Mouse (Mus musculus) adrenal gland, postnatal 25 days (tissue): ENCODE results near the gene Tbc1d13. TPM values are rescaled to one million over a fixed set of nuclear protein-coding genes. Genes with fewer than 3 reads are reported as not detected.
"Not testable (repeated sequence)": the region's sequence is repeated elsewhere in the genome, so short reads cannot be mapped to it uniquely, and the experiment has no call there.

Experiments used
- DNase-seq: peaks from one replicate; pipeline ENCODE4 v3.0.0; 2021; ENCODE audit warnings: mixed read lengths
- total RNA-seq: library from RNA; stranded (reverse); gene quantifications from 2 replicates; pipeline ENCODE4 v1.2.3, GENCODE M21; 2021

Gene Tbc1d13
- total RNA-seq, 1 experiment from 2014 or later = 71.3 TPM

DNA sequence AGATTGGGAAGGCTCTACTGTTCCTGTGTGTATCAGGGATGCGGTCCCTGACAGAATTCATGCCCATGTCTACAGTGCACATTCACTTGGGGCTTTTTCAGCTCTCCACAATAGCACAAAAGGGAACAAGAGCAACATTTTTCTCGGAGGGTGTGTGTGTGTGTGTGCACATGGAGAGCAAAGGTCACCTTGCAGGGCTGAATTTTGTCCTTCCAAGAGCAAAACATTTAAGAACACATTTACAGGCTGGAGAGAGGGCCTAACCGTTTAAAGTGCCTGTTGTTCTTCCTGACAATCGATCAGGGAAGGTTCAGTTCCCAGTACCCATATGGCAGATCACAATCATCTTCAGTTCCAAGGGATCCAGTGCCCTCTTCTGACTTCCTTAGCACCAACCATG is 3.4 kb upstream of the Tbc1d13 start:
- DNase-seq = no peak

DNA sequence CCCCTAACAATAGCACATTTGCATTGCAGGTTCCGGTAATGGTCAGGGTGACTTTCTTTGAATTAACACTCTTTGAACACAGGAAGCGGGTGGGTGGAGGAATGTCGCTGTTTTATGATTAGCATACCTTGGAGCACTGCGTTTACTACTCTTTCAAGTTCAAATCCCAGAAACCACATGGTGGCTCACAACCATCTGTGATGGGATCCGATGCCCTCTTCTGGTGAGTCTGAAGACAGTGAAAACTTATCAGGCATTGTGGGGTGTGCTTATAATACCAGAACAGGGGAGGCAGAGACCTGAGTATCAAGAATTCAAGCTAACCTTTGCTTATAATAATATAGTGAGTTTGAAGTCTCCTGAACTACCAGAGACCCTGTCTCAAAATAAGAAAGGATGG is 2.3 kb upstream of the Tbc1d13 start:
- DNase-seq = not testable (repeated sequence)

GRCm38 (mm10) chr2:30132801-30133612 is 539 bp upstream of the Tbc1d13 start:
- no peak for DNase-seq

DNA sequence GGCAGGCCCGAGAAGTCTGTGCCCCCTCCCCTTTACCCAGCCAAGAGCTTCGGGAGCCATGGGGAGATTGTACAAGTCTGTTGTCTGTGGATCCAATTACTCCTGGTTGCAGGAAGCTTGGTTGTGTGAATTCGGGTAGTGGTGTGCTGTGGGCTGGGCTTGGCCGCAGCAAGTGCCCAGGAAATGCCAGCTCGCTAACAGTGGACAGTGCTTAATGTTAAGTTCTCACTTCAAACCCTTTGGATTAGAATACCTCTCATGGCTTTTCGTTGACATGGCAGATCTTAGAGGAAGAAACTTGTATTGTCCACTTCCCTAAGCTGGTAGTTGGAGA is 799 bp downstream of the Tbc1d13 start:
- no peak for DNase-seq

GRCm38 (mm10) chr2:30134928-30135620 is 1.5 kb downstream of the Tbc1d13 start:
- no peak for DNase-seq

DNA sequence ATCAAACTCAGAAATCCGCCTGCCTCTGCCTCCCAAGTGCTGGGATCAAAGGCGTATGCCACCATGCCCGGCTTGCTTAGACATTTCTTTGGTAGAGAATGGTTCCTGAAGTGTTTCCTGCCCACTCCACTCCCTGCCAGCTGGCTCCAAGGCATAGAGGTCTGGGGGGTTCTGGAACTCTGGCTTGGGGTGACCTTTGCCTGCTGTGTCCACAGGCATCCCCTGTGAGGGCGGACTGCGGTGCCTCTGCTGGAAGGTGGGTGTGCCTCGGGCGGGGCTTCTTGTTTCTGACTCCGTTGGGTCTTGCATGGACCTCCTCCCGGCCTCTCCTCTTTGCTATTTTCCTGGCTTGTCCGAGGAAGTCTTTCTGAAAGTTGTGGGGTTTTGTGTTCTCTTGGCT is 2.9 kb downstream of the Tbc1d13 start:
- DNase-seq = no peak

DNA sequence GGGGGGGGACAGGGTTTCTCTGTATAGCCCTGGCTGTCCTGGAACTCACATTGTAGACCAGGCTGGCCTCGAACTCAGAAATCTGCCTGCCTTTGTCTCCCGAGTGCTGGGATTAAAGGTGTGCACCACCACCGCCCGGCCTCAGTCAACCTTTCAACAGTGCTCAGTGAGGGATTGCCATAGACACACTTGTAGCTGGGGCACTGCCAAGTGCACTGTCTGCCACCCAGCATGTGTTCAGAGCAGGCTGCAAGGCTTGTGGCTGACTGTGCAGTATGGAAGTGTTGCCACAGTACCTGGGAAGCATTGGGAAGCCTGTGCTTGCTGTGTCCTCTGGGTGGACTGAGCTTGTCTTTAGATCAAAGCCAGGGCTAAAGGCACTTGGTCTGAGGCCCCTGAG is 6.5 kb downstream of the Tbc1d13 start:
- not testable (repeated sequence) for DNase-seq

DNA sequence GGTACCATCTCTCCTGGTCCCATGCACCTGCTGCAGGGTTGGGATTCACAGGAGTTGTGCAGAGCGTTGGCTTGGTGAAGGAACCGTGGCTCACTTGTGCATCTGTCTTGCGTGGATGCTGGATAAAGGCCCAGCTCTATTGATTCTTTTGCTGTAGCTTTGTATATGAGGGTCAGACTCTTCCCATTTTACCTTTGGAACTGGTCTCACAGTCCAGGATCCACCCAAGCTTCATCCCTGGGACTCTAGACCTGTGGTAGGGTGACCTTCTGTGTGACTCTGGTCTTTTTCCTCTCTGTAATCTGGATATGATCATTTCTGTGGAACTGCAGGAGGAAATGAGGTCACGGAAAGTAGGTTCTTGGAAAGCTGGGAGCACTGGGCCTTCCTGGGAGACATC is 10.9 kb downstream of the Tbc1d13 start:
- DNase-seq = no peak

GRCm38 (mm10) chr2:30147466-30147865 is 13.9 kb downstream of the Tbc1d13 start:
- DNase-seq = peak; percentile 83

DNA sequence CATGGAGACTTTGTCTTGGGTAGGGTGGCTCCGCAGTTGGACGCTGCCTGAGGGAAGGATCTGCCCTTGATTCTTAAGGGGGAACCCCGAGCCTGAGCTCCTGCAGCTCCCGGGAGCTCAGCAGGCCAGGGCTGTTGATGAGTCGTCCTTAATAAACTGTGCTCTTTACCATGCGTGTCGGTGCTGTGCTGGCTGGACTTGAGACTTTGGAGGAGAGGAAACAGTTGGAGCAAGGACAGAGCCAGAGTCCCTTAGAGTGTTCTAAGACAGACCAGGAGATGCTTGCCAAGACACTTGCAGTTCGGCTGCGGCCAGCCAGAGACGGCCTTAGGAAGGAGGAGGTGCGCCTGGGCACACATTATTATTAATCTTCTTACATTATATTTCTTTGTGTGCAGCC is 18.3 kb downstream of the Tbc1d13 start:
- no peak for DNase-seq

DNA sequence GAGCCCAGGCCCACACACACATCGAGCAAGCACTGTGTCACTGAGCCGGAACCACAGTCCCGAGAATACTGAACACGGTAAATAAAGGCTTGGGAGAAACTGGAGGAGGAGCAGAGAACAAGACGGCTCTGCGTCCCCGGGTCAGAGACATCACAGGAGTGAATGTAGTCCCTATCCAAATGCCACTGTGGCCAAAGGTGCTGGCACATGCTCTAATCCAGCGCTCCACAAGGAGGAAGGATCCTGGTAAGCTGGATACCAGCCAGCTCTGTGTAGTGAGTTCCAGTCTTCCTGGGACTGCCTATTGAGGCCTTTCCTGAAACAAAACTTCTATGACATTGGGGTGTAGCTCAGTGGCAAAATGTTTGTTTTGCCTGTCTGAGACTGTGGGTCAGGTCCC is 19.1 kb downstream of the Tbc1d13 start:
- DNase-seq = no peak

GRCm38 (mm10) chr2:30159871-30160270 is 26.3 kb downstream of the Tbc1d13 start:
- not testable (repeated sequence) for DNase-seq

DNA sequence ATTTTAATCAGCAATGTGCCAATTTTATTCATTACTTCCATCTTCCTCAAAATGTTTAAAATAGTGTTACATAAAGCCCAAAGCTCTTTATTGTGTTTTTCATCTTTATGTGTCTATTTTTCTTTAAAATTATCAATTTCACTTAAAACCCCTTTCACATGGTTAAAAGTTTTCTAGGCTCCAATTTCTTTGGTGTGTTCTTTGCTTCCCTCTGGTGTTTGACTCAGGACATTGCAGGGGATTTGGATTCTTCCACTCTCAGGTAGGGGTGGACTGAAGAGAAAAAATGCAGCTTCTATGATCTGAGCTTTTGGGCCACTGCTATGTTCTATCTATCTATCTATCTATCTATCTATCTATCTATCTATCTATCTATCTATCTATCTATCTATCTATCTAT is 28.3 kb downstream of the Tbc1d13 start:
- DNase-seq = no peak

DNA sequence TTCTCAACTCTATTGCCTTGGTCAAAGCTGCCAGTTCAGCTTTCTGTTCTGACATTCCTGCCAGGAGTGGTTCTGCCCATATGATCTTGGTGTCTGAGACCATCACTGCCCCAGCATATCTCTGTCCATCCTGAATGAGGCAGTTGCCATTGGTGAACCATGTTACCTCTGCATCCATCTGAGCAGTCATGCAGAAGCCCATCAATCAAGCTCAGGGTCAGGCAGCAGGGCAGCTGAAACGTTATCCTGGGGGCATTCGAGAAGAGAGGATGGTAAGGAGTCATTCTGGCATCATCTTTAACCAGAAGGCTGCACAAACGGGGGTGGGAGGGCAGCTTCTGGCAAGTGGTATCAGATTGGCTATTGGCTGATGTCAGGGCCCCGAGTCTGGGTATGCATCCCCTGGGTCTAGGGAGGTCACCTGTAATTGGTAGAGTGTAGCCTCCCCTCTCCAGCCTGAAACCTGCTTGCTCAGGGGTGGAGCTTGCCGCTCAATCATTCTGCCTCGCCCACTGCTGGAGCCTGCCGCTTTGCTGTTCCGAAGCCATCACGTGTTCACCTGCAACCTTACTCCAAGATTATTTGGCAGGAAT is 30.9 kb downstream of the Tbc1d13 start:
- DNase-seq = no peak

DNA sequence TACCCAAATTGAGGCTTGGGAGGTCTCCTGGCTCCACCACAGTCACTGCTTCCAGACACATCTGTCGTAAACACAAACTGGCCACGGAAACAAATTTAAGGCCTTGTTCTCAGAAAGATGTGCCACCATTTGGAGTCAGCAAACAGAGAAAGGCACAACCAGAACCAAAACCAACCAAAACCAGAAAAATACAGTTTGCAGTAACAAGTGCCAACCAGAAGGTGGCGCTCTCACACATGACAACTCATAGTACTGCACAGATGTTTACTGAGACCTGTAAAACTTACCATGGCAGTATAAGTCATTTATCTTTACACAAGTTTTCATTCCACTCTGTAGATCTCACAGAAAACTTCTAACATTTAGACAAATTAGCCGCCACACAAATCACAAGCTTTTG is 33.1 kb downstream of the Tbc1d13 start:
- DNase-seq = no peak

GRCm38 (mm10) chr2:30171371-30171996 is 37.9 kb downstream of the Tbc1d13 start, which contains the start of gene Endog:
Endog (plus strand) TSS chr2:30171493.
- DNase-seq = peak; percentile 90

GRCm38 (mm10) chr2:30171997-30172382 is 38.4 kb downstream of the Tbc1d13 start:
- peak; percentile 24 for DNase-seq

DNA sequence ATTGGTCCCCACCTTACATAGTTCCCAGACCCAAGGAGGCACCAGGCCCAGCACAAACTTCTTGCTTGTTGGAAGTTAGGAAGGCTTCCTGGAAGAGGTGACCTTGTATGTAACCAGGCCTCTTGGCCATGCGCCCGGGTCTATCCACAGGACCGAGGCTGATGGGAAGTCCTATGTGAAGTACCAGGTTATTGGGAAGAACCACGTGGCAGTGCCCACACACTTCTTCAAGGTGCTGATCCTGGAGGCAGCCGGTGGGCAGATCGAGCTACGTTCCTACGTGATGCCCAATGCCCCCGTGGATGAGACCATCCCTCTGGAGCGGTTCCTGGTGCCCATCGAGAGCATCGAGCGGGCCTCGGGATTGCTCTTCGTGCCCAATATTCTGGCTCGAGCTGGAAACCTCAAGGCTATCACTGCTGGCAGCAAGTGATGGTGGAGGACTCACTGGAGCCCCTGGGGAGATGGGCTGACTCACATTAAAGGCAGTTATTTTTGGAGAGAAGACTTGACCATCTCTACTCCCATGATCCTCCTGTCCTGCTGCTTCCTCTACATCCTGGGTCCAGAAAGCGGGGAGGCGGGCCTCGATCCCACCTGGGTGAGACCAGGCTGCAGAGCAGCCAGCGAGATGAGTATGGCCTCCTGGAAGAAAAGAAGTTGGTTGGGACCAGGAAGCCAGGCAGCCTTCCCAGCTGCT is 40.1 kb downstream of the Tbc1d13 start:
- DNase-seq = no peak

- no peak for DNase-seq
Observed at GRCm38 (mm10) chr2:30175897-30176296, 42.4 kb downstream of the Tbc1d13 start.

- DNase-seq = no peak
Observed at GRCm38 (mm10) chr2:30176561-30176960, 43.0 kb downstream of the Tbc1d13 start.

DNA sequence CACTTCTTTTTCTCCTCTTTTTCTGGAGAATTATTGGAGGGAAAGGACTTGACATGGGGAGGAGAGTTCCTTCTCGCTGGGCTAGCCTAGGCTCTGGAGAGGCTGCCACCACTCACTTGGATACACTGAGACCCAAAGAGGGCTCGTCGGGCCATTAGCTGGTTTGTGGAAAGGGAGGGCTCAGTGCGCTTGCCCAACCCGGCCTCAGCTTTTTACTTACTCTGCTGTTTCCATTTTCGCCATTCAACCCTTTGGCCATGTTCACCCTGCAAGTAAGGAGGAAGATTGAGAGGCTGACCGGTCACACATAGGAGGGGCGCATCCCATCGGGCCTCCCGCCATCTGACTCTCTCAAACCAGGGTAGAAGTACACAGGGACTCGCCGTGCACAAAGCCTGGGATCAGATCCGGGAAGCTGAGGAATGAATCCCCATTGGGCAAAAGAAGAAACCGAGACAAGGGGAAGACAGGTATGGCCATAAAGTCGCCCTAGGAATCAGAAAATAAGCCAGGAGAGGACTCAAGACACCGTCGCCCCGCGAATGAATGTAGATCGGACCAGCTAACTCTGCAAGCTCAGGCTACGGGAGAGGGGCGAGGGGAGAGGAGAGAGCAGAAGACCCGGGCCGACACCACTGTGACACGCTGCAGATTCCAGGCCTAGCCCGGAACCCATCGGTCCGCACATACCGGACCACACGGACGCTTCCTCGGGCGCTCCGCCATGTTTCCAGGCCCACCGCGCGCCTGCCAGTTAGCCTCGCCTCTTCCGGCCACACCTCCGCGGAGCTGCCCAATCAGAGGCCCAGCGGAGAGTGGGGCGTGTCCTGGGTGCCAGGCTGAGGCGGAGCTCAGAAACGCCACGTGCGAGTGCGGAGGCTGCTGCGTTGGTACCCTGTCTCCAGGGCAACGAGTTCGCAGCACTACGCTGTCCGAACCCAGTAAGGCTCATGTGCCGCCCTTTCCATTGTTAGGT is 44.4 kb downstream of the Tbc1d13 start, which contains the start of gene Spout1:
Gene Spout1, minus strand, starts transcription at position 760 of the 976 bp plus-strand sequence.
- peak; percentile 95 for DNase-seq
